Mouse (Mus musculus) kidney, embryonic 14.5 days (tissue): ENCODE measurements at regions not wholly inside any gene's neighbourhood (a gene's known extent, or its start where the extent isn't known, plus 50 kb on each side); places are given as distances from the start of the nearest gene placed in this dataset.

Experiments used
- ATAC-seq: fragments of 200-750 bp; cut with Nextera tagmentation; 2 replicates; pipeline ENCODE4 v1.8.0; 2017; ENCODE audit warnings: moderate number of reproducible peaks, mild to moderate bottlenecking, moderate TSS enrichment, moderate library complexity; ENCODE audit not compliant: low FRiP score, low TSS enrichment
- H3K27ac ChIP-seq: fragments of 300-500 bp; sonication (generic); 2 replicates; pipeline ENCODE4 v1.5.1; 2014; ENCODE audit warnings: low read depth, mild to moderate bottlenecking, low read length, moderate library complexity, mixed read lengths
- H3K27me3 ChIP-seq: fragments of 300-500 bp; sonication (generic); 2 replicates; pipeline ENCODE4 v1.6.1; 2014; ENCODE audit warnings: mild to moderate bottlenecking, low read length; ENCODE audit not compliant: control insufficient read depth, insufficient read depth
- H3K36me3 ChIP-seq: fragments of 300-500 bp; sonication (generic); 2 replicates; pipeline ENCODE4 v1.6.1; 2014; ENCODE audit warnings: low read length, mixed read lengths; ENCODE audit not compliant: control insufficient read depth, insufficient read depth
- H3K4me1 ChIP-seq: fragments of 300-500 bp; sonication (generic); 2 replicates; pipeline ENCODE4 v1.6.1; 2014; ENCODE audit warnings: low read length, mixed read lengths; ENCODE audit not compliant: control insufficient read depth, insufficient read depth
- H3K4me2 ChIP-seq: fragments of 300-500 bp; sonication (generic); replicated peaks from 2 replicates; pipeline ENCODE4 v1.6.1; 2014; ENCODE audit warnings: low read depth, mild to moderate bottlenecking, low read length
- H3K4me3 ChIP-seq: fragments of 300-500 bp; sonication (generic); 2 replicates; pipeline ENCODE4 v1.5.1; 2014; ENCODE audit warnings: mild to moderate bottlenecking, low read length
- H3K9ac ChIP-seq: fragments of 300-500 bp; sonication (generic); 2 replicates; pipeline ENCODE4 v1.6.1; 2014; ENCODE audit warnings: low read depth, mild to moderate bottlenecking, low read length, moderate library complexity
- H3K9me3 ChIP-seq: fragments of 300-500 bp; sonication (generic); 2 replicates; pipeline ENCODE4 v1.6.1; 2016; ENCODE audit warnings: low read length; ENCODE audit not compliant: control insufficient read depth
- WGBS: fragments of 180-500 bp; shearing (Covaris S2); extraction: QIAGEN DNeasy Blood & Tissue Kit; methylation state at CpG from one replicate; pipeline ENCODE4 v1.1.7; 2014; 5-methylcytosine and 5-hydroxymethylcytosine counted together

- H3K4me2 ChIP-seq: no peak overlapping the region
- ATAC-seq: no peak
- H3K27me3 ChIP-seq: no peaks in the 10 kb centered on the region
- no peaks in the 10 kb centered on the region for H3K36me3 ChIP-seq
- no peak overlapping the region for H3K9ac ChIP-seq
- H3K27ac ChIP-seq: no peak overlapping the region
- H3K9me3 ChIP-seq: peaks cover 2% of the 10 kb centered on the region; the same call in 1 of the 2 replicates
- H3K4me1 ChIP-seq: 0 out of 2 replicates have a peak, but pooled peaks cover 6% of the 10 kb centered on the region
- no peak overlapping the region for H3K4me3 ChIP-seq
- 84% methylated on average over 6 of the region's 6 CpGs for WGBS
Observed at GRCm38 (mm10) chr9:115402661-115403060, 92.4 kb upstream of the Stt3b start.

GRCm38 (mm10) chr9:115403354-115403968, 93.2 kb upstream of the Stt3b start:
- no peak for ATAC-seq
- Histone ChIP-seq H3K4me3 (no peak overlapping the region), H3K9me3 (peaks cover 2% of the 10 kb centered on the region; the same call in 1 of the 2 replicates), H3K4me2 (no peak overlapping the region), H3K36me3 (no peaks in the 10 kb centered on the region), H3K9ac (no peak overlapping the region), H3K4me1 (0 out of 2 replicates have a peak, but pooled peaks cover 6% of the 10 kb centered on the region), H3K27ac (no peak overlapping the region), H3K27me3 (no peaks in the 10 kb centered on the region)
- WGBS: 74% methylated on average over 7 of the region's 7 CpGs

- Histone ChIP-seq H3K36me3 (no peaks in the 10 kb centered on the region), H3K27me3 (no peaks in the 10 kb centered on the region), H3K9me3 (no peaks in the 10 kb centered on the region), H3K4me2 (no peak overlapping the region), H3K27ac (no peak overlapping the region), H3K4me1 (no peaks in the 10 kb centered on the region), H3K9ac (no peak overlapping the region), H3K4me3 (no peak overlapping the region)
- ATAC-seq: no peak
- WGBS: 91% methylated on average over 21 of the region's 21 CpGs
Observed at GRCm38 (mm10) chr9:115407901-115408470, 97.8 kb upstream of the Stt3b start.

- Histone ChIP-seq H3K36me3 (no peaks in the 10 kb centered on the region), H3K9ac (no peak overlapping the region), H3K4me3 (no peak overlapping the region), H3K4me1 (no peaks in the 10 kb centered on the region), H3K27ac (no peak overlapping the region), H3K4me2 (no peak overlapping the region), H3K27me3 (no peaks in the 10 kb centered on the region), H3K9me3 (no peaks in the 10 kb centered on the region)
- no peak for ATAC-seq
- WGBS: 92% methylated on average over 6 of the region's 6 CpGs
Observed at GRCm38 (mm10) chr9:115408886-115409285, 98.7 kb upstream of the Stt3b start.

GRCm38 (mm10) chr9:115414190-115414589, 104.0 kb upstream of the Stt3b start:
- no peak for ATAC-seq
- H3K4me2 ChIP-seq: no peak overlapping the region
- no peaks in the 10 kb centered on the region for H3K27me3 ChIP-seq
- no peak overlapping the region for H3K4me3 ChIP-seq
- no peaks in the 10 kb centered on the region for H3K9me3 ChIP-seq
- H3K27ac ChIP-seq: no peak overlapping the region
- H3K9ac ChIP-seq: no peak overlapping the region
- no peaks in the 10 kb centered on the region for H3K36me3 ChIP-seq
- no peaks in the 10 kb centered on the region for H3K4me1 ChIP-seq
- WGBS: 87% methylated on average over 4 of the region's 4 CpGs

GRCm38 (mm10) chr9:115422786-115423185, 112.6 kb upstream of the Stt3b start:
- ATAC-seq: no peak
- 51% methylated on average over 7 of the region's 7 CpGs for WGBS

GRCm38 (mm10) chr9:115426682-115427081, 116.5 kb upstream of the Stt3b start:
- Histone ChIP-seq H3K9ac (no peak overlapping the region), H3K4me3 (no peak overlapping the region), H3K27ac (no peak overlapping the region), H3K4me1 (no peaks in the 10 kb centered on the region), H3K36me3 (no peaks in the 10 kb centered on the region), H3K4me2 (no peak overlapping the region), H3K9me3 (no peaks in the 10 kb centered on the region), H3K27me3 (no peaks in the 10 kb centered on the region)
- ATAC-seq: no peak
- 90% methylated on average over 8 of the region's 8 CpGs for WGBS

More at GRCm38 (mm10) chr9:115422786-115423185, 112.6 kb upstream of the Stt3b start:
- Histone ChIP-seq H3K9me3 (peaks cover 6% of the 10 kb centered on the region; the same call in 1 of the 2 replicates), H3K4me3 (no peak overlapping the region), H3K27ac (no peak overlapping the region), H3K4me1 (no peaks in the 10 kb centered on the region), H3K4me2 (no peak overlapping the region), H3K9ac (no peak overlapping the region), H3K27me3 (no peaks in the 10 kb centered on the region), H3K36me3 (no peaks in the 10 kb centered on the region)

GRCm38 (mm10) chr9:115430271-115430670, 120.0 kb upstream of the Stt3b start:
- WGBS: 80% methylated on average over 4 of the region's 4 CpGs
- no peak for ATAC-seq
- H3K27ac ChIP-seq: no peak overlapping the region

GRCm38 (mm10) chr9:115434696-115435095, 124.5 kb upstream of the Stt3b start:
- H3K27ac ChIP-seq: no peak overlapping the region
- no peak for ATAC-seq
- H3K4me3 ChIP-seq: no peak overlapping the region
- peaks cover 6% of the 10 kb centered on the region; the same call in 1 of the 2 replicates for H3K9me3 ChIP-seq
- WGBS: 44% methylated on average over 5 of the region's 5 CpGs
- no peaks in the 10 kb centered on the region for H3K4me1 ChIP-seq
- H3K36me3 ChIP-seq: no peaks in the 10 kb centered on the region
- no peaks in the 10 kb centered on the region for H3K27me3 ChIP-seq
- H3K9ac ChIP-seq: no peak overlapping the region
- no peak overlapping the region for H3K4me2 ChIP-seq

More at GRCm38 (mm10) chr9:115430271-115430670, 120.0 kb upstream of the Stt3b start:
- no peaks in the 10 kb centered on the region for H3K36me3 ChIP-seq
- H3K9ac ChIP-seq: no peak overlapping the region
- H3K4me1 ChIP-seq: no peaks in the 10 kb centered on the region
- no peak overlapping the region for H3K4me2 ChIP-seq
- no peak overlapping the region for H3K4me3 ChIP-seq
- no peaks in the 10 kb centered on the region for H3K27me3 ChIP-seq
- H3K9me3 ChIP-seq: no peaks in the 10 kb centered on the region
